Mouse (Mus musculus) right cerebral cortex, adult 2 months (tissue): ENCODE results near the gene Dqx1.
A peak's percentile ranks its signal among the peaks of the same experiment; 100 is the strongest.

Experiments used
- DNase-seq, 2 experiments: peaks; one replicate each; pipeline ENCODE4 v3.0.0; 2021 to 2022; ENCODE audit warnings: low spot score in 2 of 2

The Dqx1 gene

DNA sequence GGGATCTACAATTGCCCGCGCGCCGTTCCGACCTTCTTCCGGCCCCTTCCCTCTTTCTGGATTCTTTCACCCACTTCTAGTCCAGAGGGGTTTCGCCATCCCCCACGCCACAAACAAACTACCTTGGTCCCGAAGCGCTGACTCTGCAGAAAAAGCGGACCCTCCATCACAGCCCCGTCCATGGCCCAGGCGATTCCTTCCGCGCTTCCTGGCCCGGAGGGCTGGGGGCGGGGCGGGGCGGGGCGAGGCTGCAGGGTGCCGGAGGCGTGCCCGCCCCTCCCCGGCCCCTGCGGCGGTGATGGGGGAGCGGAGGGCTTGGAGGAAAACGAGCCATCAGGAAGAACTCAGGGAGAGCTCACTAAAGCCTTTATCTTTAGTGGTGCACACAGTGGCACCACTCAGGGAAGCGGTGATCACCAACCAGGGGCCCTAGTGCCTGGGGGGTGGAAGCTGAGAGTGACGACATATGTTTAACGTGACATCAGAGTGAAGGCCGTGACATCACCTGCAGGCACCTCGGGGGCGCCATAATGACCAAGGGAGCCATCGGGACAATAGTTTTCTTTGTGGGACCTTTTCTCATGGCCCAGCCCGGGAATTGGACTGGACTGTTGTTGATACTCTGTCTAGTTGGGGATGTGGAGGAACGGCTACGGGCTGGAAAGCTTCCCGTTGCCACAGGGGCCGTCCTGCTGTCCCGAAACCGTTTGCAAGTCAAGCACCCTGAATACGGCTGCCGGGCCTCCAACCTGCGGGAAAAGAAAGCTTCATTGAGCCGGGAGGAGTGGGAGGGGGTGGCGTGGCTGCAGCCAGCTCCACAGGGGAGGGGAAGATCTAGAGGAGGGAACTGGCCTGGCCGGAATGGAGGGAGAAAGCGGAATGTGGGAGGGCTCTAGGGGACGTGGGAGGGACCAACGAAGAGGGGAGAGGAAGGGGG is 24.1 kb upstream of the Dqx1 start, which contains the start of the genes Dok1 and Loxl3:
TSS of gene Dok1 (minus strand) at position 223 of the 937 bp plus-strand sequence.
TSS of gene Loxl3 (plus strand) at position 925 of the 937 bp plus-strand sequence.
- no peak for DNase-seq

DNA sequence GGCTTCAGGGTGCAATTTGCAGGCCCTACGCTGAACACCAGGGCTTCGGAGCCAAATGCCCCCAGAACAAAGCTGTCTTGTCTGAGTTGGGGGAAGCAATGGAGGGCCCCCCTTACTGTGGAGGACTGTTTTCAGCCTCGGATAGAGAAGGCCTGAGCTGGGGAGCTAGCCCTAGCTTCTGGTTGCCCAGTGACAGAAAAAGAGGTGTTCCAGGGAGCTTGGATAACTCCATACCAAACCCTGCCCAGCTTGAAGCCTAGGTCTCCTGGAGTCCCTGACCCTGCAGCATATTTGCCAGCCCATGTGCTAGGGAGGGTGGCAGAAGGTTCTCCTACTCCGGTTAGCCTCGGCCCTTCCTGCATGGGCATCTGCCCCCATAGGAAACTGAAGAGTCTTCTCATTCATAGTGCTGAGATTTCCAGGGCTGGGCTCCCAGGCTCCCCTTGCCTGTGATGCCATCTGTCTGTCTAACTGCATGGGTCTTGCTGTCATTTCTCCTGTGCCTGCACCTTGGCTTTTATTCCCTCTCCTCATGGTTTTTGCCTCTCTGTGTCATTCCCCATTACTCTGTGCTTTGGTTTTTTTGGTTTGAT is 23.1 kb upstream of the Dqx1 start:
- DNase-seq: no peak

DNA sequence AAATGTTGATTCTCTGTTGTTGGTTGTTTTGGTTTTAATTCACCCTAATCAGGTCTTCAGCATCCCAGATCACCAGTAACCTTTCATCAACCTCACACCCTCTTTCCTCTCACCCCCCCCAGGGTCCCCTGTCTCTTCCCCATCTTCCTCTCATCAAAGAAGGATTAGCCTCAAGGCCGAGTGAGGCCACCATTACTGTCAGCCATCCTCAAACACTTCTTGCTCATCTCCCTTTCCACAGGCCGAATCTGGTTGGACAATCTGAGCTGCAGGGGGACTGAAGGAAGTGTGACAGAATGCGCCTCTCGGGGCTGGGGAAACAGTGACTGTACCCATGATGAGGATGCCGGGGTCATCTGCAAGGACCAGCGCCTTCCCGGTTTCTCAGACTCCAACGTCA is 20.5 kb upstream of the Dqx1 start:
- DNase-seq: no peak

DNA sequence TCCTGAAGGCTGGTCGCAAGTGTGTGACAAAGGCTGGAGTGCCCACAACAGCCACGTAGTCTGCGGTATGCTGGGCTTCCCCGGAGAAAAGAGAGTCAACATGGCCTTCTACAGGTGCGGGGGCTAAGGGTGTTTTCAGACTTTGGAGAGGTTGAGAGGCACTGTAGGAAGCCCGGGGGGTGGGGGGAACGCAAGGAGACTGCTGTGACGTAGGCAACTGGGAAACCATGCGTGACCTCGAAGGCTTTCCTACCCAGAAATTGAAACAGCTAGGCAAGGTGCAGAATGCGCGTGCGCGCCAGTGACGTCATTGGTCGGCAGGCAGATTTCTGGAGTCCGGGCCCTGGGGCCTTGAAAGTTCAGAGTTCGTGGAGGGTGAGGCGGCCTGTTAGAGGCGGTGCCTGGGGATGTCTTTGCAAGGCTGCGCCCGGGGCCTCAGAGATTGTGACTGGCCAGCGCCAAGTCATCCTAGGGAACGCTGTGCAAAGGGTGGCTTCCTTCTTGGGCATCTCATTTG is 19.1 kb upstream of the Dqx1 start:
- peak; percentile 88 to 90 for DNase-seq

DNA sequence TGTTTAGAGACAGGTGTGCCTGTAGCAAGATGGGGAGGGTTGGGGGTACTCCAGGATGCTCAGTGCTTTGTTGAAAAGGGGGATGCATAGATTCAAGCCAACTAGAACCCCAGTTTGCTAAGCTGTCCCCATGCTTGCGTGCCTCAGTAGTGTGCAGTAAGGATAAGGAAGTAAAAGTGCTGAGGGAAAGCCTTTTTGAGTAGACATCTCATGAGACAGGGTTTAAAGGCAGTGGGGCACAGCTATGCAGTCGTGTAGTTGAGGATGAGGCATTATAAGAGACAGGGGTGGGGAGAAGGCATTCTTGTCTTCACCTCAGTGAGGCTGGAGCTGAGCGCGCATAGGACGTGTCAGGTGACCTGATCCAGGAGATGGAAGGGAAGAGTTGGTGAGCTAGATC is 17.0 kb upstream of the Dqx1 start:
- DNase-seq: no peak

DNA sequence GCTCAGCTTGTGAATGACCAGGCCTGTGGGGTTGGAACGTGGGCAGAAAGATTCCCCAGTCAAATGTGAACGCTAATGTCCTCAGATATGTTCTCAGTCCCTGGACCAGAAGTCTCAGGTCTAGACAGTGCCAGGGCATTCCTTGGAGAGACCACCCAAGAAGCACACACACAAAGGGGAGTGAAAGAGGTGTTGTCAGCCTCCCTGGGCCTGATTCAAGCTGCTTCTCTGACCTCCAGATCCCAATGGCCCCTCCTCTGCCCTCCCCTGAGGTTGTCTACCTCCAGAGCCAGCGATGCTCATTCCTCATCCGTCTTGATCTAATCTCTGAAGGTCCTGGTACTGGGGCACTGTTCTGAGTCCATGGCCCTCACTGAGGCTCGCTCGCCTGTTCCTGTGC is 14.1 kb upstream of the Dqx1 start:
- no peak for DNase-seq

DNA sequence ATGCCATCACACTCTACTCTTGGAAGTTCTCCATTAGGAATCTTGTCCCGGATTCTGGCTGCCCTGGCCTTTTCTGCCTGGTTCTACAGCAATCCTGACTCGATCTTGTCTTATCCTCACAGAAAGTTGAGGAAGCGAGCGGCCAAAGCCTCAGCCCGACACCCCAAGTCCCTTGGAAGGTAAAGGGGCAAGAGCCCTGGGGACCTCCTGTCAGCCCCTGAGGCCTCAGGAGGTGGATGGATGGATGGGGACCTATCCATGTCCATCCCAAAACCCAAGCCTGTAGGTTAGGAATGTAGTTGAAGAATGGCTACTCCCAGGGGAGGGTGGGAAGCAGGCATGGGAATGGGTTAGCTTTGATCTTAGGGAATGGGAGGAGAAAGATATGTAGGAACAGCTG is 13.7 kb upstream of the Dqx1 start:
- DNase-seq: no peak

DNA sequence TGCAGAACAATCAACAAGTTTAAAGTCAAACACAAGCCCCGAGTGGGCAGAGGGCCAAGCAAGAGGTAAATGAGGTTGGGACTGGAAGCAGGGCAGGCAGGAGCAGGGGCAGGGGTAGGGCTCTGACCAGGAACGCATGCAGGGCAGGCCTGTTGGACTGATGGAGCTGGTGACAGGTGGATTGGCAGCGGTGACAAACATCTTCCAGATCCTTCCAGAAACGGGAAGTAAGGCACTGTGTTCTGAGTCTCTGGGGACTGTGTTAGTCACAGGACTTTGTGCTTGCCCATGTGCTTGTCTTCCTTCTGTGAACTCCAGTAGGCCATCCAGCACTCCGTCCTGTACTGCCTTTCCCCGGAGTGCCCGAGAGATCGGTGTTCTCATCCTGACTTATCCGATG is 12.9 kb upstream of the Dqx1 start:
- DNase-seq: no peak

DNA sequence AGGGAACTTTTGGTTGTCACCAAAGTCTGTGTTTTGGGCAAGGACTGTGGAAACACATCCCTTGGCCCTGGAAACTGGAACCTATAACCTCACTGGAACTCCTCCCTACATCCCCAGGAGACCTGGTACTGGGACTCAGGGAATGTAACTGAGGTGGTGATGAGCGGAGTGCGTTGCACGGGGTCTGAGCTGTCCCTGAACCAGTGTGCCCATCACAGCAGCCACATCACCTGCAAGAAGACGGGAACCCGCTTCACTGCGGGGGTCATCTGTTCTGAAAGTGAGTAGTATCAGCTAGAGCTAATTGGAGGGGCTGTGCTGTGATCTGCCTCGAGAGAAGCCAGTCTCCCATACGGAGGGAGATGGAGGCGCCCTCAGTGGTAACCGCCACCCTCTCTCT is 8.3 kb upstream of the Dqx1 start:
- DNase-seq: no peak

DNA sequence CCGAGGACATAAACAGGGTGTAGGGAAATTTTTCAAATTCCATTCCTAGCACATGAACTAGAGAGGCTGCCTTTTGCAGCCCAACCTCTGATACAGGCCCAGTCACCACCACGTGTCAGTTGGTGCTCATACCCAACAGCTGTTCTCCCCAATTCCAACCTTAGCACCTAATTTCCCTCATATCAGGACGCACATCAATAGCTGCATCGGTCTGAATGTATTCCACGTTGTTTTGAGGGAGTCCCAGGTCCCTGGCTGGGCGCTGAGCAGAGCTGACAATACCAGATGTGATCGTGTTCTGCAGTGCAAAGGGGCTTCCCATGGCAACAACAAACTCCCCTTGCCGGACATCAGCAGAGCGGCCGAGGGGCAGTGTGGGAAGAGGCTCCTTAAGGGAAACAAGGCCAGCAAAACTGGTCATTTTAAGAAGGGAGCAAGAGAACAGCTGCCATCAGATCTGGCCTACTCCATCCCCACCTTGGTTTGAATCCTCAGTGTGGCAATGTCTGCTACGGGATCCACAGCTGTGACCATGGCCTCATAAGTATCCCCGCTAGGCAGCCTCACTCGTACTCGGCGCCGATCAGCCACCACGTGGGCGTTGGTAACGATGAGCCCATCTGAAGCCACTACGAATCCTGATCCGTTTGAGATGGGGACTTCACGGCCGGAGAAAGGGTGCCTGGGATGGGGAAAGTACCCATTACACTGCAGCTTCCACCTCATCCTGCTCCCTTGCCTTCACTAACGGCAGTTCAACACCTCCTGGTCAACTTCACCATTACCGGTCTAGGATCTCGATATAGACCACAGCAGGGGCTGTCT is 4.3 kb upstream of the Dqx1 start:
- peak; percentile 62 for DNase-seq

DNA sequence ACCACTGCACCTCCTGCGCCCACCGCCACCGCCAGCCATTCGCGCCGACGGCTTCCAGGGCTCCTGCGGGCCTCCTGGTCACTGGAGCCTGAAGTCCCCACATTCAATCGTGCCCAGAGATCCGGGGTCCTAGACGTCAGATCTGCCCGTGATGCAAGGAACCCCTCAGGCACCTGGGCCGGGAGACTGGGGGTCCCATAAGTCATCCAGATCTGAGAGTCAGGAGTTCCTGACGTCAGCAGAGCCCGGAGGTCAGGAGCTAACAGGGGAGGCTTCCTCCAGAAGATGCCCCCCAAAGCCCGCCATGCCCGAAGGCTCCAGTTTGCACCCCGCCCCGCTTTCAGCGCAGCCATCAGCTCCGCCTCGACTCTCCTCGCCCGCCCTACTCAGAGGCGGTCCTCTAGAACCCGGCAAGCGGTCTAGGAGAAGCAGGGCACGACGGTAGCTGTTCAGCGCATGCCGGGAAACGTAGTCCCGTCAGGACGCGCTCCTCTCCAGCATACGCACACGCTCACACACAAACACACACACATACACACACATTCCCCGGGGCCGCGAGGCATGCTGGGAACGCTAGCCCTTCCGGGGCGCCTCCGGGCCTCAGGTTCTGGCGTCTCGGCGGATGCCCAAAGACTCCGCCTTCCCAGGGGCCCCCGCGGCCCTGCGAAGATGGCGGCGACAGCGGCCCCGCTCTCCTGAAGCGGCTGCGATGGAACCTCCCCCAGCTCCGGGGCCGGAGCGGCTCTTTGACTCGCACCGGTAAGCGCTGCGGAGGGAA is 3.4 kb upstream of the Dqx1 start, which contains the start of gene Aup1:
TSS of gene Aup1 (plus strand) at position 448 of the 778 bp plus-strand sequence.
- peak; percentile 97 to 98 for DNase-seq

DNA sequence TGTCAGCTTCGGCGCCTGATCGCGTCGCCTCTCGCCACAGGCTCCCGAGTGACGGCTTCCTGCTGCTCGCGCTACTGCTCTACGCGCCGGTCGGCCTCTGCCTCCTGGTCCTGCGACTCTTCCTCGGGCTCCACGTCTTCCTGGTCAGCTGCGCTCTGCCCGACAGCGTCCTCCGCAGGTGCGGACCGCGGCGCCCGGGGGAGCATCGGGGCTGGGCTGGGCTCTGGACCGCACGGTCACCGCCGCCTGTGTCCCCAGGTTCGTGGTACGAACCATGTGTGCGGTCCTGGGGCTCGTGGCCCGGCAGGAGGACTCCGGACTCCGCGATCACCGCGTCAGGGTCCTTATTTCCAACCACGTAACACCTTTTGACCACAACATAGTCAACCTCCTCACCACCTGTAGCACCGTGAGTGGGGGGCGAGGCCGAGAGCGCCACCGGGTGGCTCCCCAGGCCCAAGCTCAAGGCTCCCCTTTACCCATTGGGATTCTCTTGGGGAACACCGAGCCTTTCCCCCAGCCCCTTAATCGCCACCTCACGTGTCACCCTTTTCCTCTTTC is 2.7 kb upstream of the Dqx1 start, which contains the start of gene Htra2:
TSS of gene Htra2 (minus strand) at position 403 of the 561 bp plus-strand sequence.
- DNase-seq: peak in 1 of 2 experiments; percentile 33

DNA sequence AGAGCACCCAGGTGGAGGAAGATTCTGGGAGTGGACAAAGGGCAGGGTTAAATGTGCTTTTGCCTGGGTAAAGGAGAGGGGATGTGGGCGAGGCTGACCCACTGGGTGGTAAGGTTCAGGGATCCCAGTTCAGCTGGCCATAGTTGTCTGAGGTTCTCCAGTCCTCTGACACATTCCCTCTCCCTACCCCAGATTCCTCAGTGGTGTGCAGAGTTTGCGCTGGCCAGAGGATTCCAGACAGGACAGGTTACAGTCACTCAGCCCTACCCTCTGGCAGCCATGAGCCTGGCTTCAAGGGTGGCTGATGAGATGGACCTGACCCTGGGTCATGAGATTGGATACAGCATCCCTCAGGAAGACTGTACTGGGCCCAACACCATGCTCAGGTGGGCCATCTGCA is 1.1 kb downstream of the Dqx1 start:
- DNase-seq: no peak

DNA sequence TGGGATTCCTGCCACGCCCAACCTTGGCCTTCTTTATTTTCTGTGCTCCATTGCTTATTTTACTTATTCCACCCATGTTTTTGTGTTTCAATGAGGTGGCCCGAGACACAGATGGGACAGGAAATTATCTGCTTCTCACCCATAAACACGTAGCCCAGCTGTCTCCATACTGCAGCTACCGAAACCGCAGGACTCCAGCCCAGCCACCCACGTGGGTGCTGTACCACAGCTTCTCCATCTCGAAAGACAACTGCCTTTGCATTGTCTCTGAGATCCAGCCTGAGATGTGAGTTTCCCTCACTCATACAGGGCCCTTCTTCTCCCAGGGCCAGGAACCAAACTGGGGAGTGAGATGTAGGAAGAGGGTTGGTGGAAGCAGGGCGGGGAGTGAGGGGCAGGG is 8.4 kb downstream of the Dqx1 start:
- no peak for DNase-seq

DNA sequence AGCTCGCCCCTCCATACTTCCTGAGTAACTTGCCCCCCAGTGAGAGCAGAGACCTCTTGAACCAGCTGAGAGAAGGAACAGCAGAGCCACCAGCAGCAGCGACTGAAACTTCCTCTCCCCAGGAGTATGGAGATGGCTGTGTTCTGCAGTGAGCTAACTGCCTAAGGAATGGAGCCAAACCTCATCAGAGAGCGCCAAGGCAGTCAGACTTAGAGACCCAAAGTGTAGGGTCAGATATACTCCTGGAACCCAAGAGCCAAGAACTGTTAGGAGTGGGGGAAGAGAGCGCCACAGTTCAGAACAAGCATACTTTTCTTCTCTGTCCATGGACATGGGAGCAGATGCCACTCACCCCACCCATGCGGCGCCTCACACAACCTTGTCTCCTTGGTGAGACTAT is 8.8 kb downstream of the Dqx1 start:
- no peak for DNase-seq

DNA sequence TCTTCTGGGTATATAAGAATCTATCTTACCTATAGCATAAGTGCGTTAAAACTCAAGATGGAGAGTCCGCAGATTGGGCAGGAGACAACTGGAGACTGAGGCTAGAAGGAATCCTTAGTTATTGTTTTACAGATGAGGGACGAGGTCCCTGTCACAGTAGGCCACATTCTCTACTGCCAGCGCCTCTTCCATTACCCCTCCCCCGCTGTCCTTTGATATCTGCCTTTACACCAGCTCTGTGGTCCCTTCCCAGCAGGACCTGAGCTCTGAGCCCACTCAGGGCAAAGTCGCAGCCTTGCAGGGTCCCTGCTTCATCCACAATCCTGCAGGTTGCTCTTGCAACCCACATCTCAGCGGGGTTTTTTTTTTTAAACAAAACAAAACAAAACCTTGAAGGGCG is 10.6 kb downstream of the Dqx1 start:
- no peak for DNase-seq

DNA sequence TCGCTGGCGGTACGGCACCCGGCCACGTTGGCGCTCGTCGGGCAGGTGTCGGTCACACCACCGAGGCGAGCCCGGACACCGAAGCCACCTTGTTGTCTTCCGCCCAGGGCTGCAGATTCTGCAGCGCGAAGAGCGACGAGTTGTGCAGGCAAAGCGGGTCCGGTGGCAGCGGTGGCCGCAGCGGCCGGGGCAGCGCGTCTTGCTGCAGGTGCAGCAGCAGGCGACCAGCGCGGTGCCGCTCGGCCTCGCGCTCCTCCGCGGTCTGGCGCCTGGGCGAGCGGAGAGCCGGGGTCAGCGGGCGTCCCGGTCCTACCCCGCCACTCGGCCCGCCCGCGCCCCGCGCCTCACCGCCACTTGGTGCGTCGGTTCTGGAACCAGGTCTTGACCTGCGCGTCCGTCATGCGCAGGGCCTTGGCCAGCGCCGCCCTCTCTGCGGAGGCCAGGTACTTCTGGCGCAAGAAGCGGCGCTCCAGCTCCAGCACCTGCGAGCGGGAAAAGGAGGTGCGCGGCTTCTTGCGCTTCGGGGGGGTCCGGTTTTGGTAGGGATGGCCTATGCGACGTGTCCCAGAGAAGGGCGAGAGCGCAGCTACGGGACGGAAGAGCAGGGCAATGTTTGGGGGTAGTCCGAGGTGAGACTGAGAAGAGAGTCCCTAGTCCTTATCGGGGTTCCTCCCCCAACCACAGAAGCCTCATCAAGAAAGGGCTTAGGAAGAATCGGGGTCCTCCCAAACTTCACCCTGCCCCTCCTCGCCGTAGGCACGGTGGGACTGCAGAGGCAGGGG is 11.3 kb downstream of the Dqx1 start:
- no peak for DNase-seq

DNA sequence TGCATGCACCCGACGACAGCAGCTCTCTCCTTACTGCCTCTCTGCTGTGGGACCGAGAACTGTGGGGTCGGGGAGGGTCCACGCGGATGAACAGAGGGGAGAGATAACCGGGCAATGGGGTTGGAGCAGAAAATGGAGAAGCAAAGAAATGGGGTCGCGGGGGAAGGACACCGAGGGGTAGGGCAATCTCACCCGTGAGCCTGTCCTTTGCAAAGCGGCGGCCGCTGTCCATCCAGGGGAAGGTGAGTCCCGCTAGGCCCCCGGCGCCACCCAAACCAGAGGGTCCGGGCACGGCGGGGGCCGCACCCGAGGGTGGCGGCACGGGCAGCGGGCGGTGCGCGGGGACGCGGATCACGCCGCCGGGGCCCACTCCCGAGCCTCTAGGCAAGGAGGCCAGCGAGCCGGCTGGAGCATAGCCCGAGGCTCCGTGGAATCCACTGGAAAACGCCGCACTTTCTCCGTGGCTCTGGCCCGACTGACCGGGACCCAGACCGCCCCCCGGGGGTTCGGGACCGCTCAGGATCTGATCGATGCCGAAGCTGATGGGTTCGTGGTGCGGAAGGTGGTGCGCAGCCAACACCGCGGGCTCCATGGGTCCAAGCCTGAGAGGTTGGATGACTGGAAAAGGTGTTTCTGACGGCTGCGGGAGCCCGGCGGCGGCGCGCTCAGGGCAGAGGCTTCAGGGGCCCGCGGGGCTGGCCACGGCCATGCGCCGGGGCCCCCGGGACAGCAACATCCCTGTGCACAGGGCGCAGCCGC is 12.0 kb downstream of the Dqx1 start:
- DNase-seq: no peak

DNA sequence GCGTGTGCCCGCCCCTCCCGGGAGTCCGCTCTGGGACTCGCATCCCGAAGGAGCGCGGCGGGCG is 12.4 kb downstream of the Dqx1 start, which contains the start of gene Tlx2:
TSS of gene Tlx2 (minus strand) at position 47 of the 64 bp plus-strand sequence.
- DNase-seq: no peak
